Mouse (Mus musculus): ENCODE results near the gene Kifc3.

The Kifc3 gene

GRCm38 (mm10) chr8:95075504-95075903, 127.1 kb downstream of the Kifc3 start:
- DNase-seq (ENCODE audit: low spot score): no peak

DNA sequence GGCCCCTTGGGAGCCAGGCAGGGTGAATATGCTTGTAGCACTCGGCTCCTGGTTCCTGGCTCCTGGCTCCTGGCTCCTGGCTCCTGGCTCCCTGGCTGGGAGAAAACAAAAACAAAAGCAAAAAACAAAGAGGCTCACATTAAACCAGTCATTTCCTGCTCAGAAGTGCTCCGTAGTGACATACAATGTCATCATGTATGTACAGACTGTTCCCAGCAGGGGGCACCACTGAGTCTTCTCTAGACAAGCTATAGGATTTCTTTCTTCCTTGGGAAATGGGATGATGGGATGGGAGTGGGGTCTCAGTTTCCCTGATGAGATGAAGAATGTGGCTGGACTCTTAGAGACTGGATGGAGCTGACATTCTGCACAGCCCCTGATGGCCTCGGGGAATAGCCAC, 135.0 kb downstream of the Kifc3 start:
- DNase-seq (ENCODE audit: low spot score): peak; percentile 40

DNA sequence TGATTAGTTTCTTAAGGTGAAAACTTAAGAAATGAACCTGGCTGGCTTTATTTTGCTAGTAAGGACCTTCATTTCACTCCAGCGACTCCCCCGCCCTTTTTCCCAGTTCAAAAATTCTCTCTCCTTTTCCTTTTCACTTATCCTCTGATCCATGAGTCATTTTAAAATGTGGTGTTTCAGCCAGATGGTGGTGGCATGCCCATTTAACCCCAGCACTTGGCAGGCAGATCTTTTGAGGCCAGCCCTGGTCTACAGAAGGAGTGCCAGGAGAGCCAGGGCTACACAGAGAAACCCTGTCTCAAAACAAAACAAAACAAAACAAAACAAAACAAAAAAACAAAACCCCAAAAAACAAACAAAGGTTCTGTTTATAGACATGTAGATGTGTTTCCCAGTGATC, 138.1 kb downstream of the Kifc3 start:
- DNase-seq (ENCODE audit: low spot score): no peak

GRCm38 (mm10) chr8:95059812-95060533, 142.6 kb downstream of the Kifc3 start:
- no peak for DNase-seq (ENCODE audit: low spot score)

- no peak for DNase-seq (ENCODE audit: low spot score)
These were observed 144.0 kb downstream of the Kifc3 start for GRCm38 (mm10) chr8:95058661-95059060.

- no peak for DNase-seq (ENCODE audit: low spot score)
These were observed 146.2 kb downstream of the Kifc3 start for GRCm38 (mm10) chr8:95056414-95056813.

DNA sequence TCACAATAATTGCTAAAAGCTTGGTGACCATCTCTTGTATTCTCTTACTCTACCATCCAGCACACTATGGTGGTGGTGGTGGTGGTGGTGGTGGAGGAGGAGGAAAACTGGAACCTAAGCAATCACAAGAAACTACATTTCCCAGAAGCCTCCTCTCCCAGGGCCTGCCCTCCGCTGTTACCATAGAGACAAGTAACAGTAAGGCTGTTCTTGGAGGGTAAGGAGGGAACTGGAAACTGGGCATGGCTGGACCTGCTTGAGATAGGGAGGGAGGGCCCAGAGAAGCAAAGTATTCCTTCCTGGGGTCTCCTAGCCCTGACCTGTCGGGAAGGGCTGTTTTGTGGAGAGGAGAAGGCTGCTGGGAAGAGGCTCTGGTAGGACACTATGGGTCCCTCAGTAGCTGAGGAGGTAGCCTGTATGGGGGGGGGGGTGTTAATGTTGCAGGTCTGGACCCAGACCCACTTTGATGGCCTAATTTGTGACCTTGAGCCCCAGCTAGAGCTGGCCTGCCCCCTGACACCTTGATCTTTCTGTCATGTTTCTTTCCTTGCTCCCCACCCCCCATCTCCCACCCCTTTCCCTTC, 147.6 kb downstream of the Kifc3 start, which contains the start of gene Drc7:
Gene Drc7 (plus strand): TSS at position 177 of the 584 bp plus-strand sequence.
- no peak for DNase-seq (ENCODE audit: low spot score)

DNA sequence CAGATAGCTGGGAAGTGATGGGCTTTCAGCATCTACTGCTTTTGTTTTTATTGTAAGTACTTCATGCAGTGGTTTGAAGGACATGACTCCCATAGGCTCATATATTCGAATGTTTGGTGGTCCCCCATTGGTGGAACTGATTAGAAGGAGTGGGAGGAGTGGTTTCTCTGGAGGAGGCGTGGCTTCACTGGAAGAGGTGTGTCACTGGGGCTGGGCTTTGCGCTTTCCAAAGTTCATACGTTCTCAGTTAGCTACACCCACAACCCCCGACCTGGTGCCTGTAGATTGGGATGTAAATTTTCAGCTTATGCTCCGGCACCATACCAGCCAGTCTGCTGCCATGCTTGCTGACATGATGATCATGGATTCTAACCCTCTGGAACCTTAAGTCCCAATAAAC, 148.2 kb downstream of the Kifc3 start:
- no peak for DNase-seq (ENCODE audit: low spot score)
